Mouse (Mus musculus) spleen, adult 2 months (tissue): ENCODE measurements around the gene Arhgap17.

Source experiments
- CTCF ChIP-seq: fragments of 200-500 bp; IDR thresholded peaks from 2 replicates; pipeline ENCODE4 v1.5.1; 2011; ENCODE audit warnings: mild to moderate bottlenecking, inconsistent platforms; ENCODE audit not compliant: insufficient read depth, insufficient read length, insufficient replicate concordance; ENCODE audit errors: extremely low read depth
- POLR2A ChIP-seq: fragments of 200-500 bp; IDR thresholded peaks from 2 replicates; pipeline ENCODE4 v1.6.1; 2011; ENCODE audit warnings: low read depth, low read length, inconsistent platforms

DNA sequence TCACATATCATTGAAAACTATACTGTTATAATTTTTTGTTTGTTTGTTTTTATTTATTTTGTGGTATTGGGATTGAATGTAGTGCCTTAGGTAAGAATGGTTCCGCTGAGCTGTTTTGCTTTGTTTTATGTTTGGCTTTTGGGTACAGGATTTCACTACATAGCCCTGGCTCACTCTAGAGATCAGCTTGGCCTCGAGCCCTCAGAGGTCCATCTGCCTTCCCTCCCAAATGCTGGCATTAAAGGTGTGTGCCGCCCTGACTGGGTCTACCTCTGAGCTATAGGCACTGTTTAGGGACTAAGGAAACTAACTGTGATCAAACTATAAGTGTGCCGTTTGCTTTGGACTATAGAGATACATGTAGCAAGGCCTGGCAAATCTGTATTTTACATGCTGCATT is 29.6 kb upstream of the Arhgap17 start:
- no peak for TF ChIP-seq POLR2A
- no peak for TF ChIP-seq CTCF
